Mouse (Mus musculus) hindbrain, embryonic 14.5 days (tissue): ENCODE measurements at regions not wholly inside any gene's neighbourhood (a gene's known extent, or its start where the extent isn't known, plus 50 kb on each side); places are given as distances from the start of the nearest gene placed in this dataset.
A peak's percentile ranks its signal among the peaks of the same experiment; 100 is the strongest.

Experiments used
- ATAC-seq: fragments of 200-750 bp; cut with Nextera tagmentation; 2 replicates; pipeline ENCODE4 v1.8.0; 2017; ENCODE audit warnings: moderate number of reproducible peaks, mild to moderate bottlenecking, moderate TSS enrichment, moderate library complexity; ENCODE audit not compliant: low FRiP score
- DNase-seq: peaks from one replicate; pipeline ENCODE4 v3.0.0-alpha.2; 2015; ENCODE audit warnings: low spot score
- H3K27ac ChIP-seq: fragments of 300-500 bp; sonication (generic); 2 replicates; pipeline ENCODE4 v1.5.1; 2014; ENCODE audit warnings: mild to moderate bottlenecking, moderate library complexity
- H3K27me3 ChIP-seq: fragments of 300-500 bp; sonication (generic); 2 replicates; pipeline ENCODE4 v1.6.1; 2014; ENCODE audit warnings: mild to moderate bottlenecking, low read length, mixed read lengths; ENCODE audit not compliant: control insufficient read depth, insufficient read depth
- H3K36me3 ChIP-seq: fragments of 300-500 bp; sonication (generic); replicated peaks from 2 replicates; pipeline ENCODE4 v1.6.1; 2014; ENCODE audit not compliant: control insufficient read depth, insufficient read depth
- H3K4me1 ChIP-seq: fragments of 300-500 bp; sonication (generic); replicated peaks from 2 replicates; pipeline ENCODE4 v1.6.1; 2014; ENCODE audit warnings: antibody characterized with exemption, low read length, mixed read lengths; ENCODE audit not compliant: control insufficient read depth, insufficient read depth
- H3K4me2 ChIP-seq: fragments of 300-500 bp; sonication (generic); replicated peaks from 2 replicates; pipeline ENCODE4 v1.6.1; 2014; ENCODE audit warnings: mild to moderate bottlenecking, moderate library complexity
- H3K4me3 ChIP-seq: fragments of 300-500 bp; sonication (generic); replicated peaks from 2 replicates; pipeline ENCODE4 v1.5.1; 2014; ENCODE audit warnings: mild to moderate bottlenecking, low read length
- H3K9ac ChIP-seq: fragments of 300-500 bp; sonication (generic); 2 replicates; pipeline ENCODE4 v1.6.1; 2014
- H3K9me3 ChIP-seq: fragments of 300-500 bp; sonication (generic); 2 replicates; pipeline ENCODE4 v1.6.1; 2016; ENCODE audit warnings: low read length; ENCODE audit not compliant: control insufficient read depth
- WGBS: fragments of 180-500 bp; shearing (Covaris S2); extraction: QIAGEN DNeasy Blood & Tissue Kit; methylation state at CpG from one replicate; pipeline ENCODE4 v1.1.7; 2014; 5-methylcytosine and 5-hydroxymethylcytosine counted together

GRCm38 (mm10) chr10:37434229-37434628, 295.5 kb upstream of the Marcks start:
- Histone ChIP-seq H3K27me3 (no peaks in the 10 kb centered on the region), H3K27ac (no peak overlapping the region; the same call in 1 of the 2 replicates), H3K4me1 (peaks cover 3% of the 10 kb centered on the region), H3K9ac (no peak overlapping the region), H3K9me3 (no peaks in the 10 kb centered on the region), H3K4me2 (no peak overlapping the region), H3K36me3 (no peaks in the 10 kb centered on the region), H3K4me3 (no peak overlapping the region)
- WGBS = 62% methylated on average over 5 of the region's 5 CpGs
- no peak for DNase-seq
- ATAC-seq = 0 out of 2 replicates have a peak, but pooled peaks have one; percentile 37

DNA sequence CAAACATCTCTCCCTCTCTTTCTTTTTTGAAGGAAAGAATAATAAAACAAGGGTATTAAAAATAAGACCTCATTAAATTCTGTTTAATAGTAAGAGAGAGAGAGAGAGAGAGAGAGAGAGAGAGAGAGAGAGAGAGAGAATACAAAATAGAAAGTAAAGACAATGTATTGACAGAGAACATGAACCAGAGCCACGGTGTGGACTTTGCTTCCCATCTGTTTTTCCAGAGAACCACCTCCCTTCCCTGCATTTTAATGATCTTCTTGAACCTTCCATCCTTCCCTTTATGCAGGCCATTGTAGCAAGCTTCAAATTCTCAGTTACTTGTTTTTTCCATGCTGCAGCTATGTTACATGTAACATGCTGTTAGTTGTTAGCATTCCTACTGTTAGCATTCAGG, 284.3 kb upstream of the Marcks start:
- WGBS = 61% methylated on average over 1 of the region's 1 CpGs
- H3K9ac ChIP-seq = no peak overlapping the region
- H3K27ac ChIP-seq = no peak overlapping the region
- peaks cover 5% of the 10 kb centered on the region; the same call in 1 of the 2 replicates for H3K4me1 ChIP-seq
- no peak overlapping the region for H3K4me3 ChIP-seq
- no peak for DNase-seq
- no peaks in the 10 kb centered on the region for H3K36me3 ChIP-seq
- no peak for ATAC-seq
- H3K27me3 ChIP-seq = no peaks in the 10 kb centered on the region
- H3K9me3 ChIP-seq = no peaks in the 10 kb centered on the region
- no peak overlapping the region for H3K4me2 ChIP-seq

DNA sequence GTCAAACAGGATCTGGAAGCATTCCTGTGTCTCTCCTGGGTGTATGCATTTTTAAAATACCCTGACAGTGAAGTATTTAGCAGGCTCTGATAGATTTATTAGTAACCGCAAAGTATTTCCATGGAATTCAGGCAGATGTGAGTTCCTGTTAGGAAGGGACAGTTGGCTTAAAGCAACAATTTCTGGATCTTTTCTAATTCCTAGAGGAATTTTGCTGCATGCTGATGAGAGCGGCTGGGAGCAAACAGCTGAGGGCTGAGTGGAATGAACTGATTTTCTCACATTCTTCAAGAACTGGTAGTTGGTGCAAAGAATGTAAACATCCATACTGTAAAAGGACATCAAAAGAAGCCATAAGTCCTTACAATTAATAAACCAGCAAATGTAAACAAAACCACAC, 283.9 kb upstream of the Marcks start:
- Histone ChIP-seq H3K9me3 (no peaks in the 10 kb centered on the region), H3K36me3 (no peaks in the 10 kb centered on the region), H3K27me3 (no peaks in the 10 kb centered on the region), H3K9ac (no peak overlapping the region), H3K4me3 (no peak overlapping the region), H3K4me1 (peaks cover 5% of the 10 kb centered on the region; the same call in 1 of the 2 replicates), H3K27ac (no peak overlapping the region), H3K4me2 (no peak overlapping the region)
- 64% methylated on average over 2 of the region's 2 CpGs for WGBS
- no peak for DNase-seq
- no peak for ATAC-seq

- no peak for ATAC-seq
- no peak overlapping the region for H3K27ac ChIP-seq
- H3K4me2 ChIP-seq = no peak overlapping the region
- H3K36me3 ChIP-seq = no peaks in the 10 kb centered on the region
- H3K4me1 ChIP-seq = no peaks in the 10 kb centered on the region
- no peak overlapping the region for H3K4me3 ChIP-seq
- WGBS = 69% methylated on average over 1 of the region's 1 CpGs
- no peak overlapping the region for H3K9ac ChIP-seq
- H3K27me3 ChIP-seq = no peaks in the 10 kb centered on the region
- H3K9me3 ChIP-seq = no peaks in the 10 kb centered on the region
- DNase-seq = no peak
These were observed 277.6 kb upstream of the Marcks start for GRCm38 (mm10) chr10:37416321-37416720.

- no peak overlapping the region for H3K9ac ChIP-seq
- no peaks in the 10 kb centered on the region for H3K9me3 ChIP-seq
- H3K36me3 ChIP-seq = no peaks in the 10 kb centered on the region
- DNase-seq = no peak
- no peaks in the 10 kb centered on the region for H3K4me1 ChIP-seq
- no peak overlapping the region for H3K27ac ChIP-seq
- WGBS = 59% methylated on average over 1 of the region's 1 CpGs
- H3K4me2 ChIP-seq = no peak overlapping the region
- H3K27me3 ChIP-seq = no peaks in the 10 kb centered on the region
- no peak overlapping the region for H3K4me3 ChIP-seq
- no peak for ATAC-seq
These were observed 273.7 kb upstream of the Marcks start for GRCm38 (mm10) chr10:37412401-37412800.

DNA sequence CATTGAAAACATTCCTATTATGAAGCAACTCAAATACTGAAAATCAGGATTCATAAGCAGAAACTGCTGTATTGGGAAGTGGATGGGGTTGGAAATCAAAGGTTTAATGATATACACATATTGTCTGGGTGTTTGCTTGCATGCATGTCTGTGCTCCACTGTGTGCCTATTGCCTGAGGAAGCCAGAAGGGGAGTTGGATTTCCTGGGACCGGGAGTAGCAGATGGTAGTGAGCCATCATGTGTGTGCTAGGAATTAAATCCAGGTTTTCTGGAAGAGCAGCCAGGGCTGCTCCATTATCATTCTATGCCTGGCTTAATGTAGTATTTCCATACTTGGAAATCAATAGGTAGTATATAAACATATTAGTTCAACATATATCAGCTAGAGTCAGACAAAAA, 271.0 kb upstream of the Marcks start:
- WGBS = 43% methylated on average over 1 of the region's 1 CpGs
- H3K4me1 ChIP-seq = no peaks in the 10 kb centered on the region
- no peaks in the 10 kb centered on the region for H3K36me3 ChIP-seq
- no peaks in the 10 kb centered on the region for H3K27me3 ChIP-seq
- H3K4me2 ChIP-seq = no peak overlapping the region
- H3K9me3 ChIP-seq = no peaks in the 10 kb centered on the region
- no peak overlapping the region for H3K4me3 ChIP-seq
- ATAC-seq (no peak), DNase-seq (no peak)
- no peak overlapping the region for H3K27ac ChIP-seq
- no peak overlapping the region for H3K9ac ChIP-seq

GRCm38 (mm10) chr10:37407487-37407886, 268.8 kb upstream of the Marcks start:
- Histone ChIP-seq H3K4me1 (no peaks in the 10 kb centered on the region), H3K9me3 (no peaks in the 10 kb centered on the region), H3K27ac (no peak overlapping the region), H3K36me3 (no peaks in the 10 kb centered on the region), H3K27me3 (no peaks in the 10 kb centered on the region), H3K4me2 (no peak overlapping the region), H3K4me3 (no peak overlapping the region), H3K9ac (no peak overlapping the region)
- DNase-seq = no peak
- 93% methylated on average over 2 of the region's 2 CpGs for WGBS
- ATAC-seq = no peak

DNA sequence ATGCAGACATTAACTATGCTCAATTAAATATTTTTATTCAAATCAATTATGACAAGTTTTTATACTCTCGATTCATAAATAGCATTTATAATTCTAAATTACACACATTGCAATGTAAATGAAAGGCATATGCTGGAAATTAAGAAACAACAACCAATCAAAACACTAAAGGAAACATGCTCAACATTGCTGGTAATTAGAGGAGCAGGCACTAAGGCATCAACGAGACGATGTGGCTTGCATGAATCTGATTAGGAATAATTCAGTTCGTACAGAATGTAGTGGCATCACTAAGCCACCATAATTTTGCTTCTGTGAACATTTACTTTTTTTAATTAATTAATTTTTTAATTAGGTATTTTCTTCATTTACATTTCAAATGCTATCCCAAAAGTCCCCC, 266.2 kb upstream of the Marcks start:
- peaks cover 10% of the 10 kb centered on the region; the same call in 1 of the 2 replicates for H3K4me1 ChIP-seq
- H3K9ac ChIP-seq = no peak overlapping the region
- no peaks in the 10 kb centered on the region for H3K9me3 ChIP-seq
- ATAC-seq (no peak), DNase-seq (no peak)
- H3K4me2 ChIP-seq = no peak overlapping the region
- H3K36me3 ChIP-seq = no peaks in the 10 kb centered on the region
- no peak overlapping the region for H3K27ac ChIP-seq
- H3K27me3 ChIP-seq = no peaks in the 10 kb centered on the region
- H3K4me3 ChIP-seq = no peak overlapping the region
- WGBS = 80% methylated on average over 4 of the region's 4 CpGs

- no peak for DNase-seq
- peaks cover 11% of the 10 kb centered on the region; the same call in 1 of the 2 replicates for H3K4me1 ChIP-seq
These were observed 265.7 kb upstream of the Marcks start for GRCm38 (mm10) chr10:37404407-37404806.

GRCm38 (mm10) chr10:37402376-37402775, 263.7 kb upstream of the Marcks start:
- H3K36me3 ChIP-seq = no peaks in the 10 kb centered on the region
- no peak overlapping the region for H3K9ac ChIP-seq
- no peak overlapping the region for H3K27ac ChIP-seq
- peaks cover 16% of the 10 kb centered on the region for H3K4me1 ChIP-seq
- ATAC-seq = no peak
- H3K9me3 ChIP-seq = no peaks in the 10 kb centered on the region
- no peak overlapping the region for H3K4me2 ChIP-seq
- 91% methylated on average over 1 of the region's 1 CpGs for WGBS
- DNase-seq = no peak
- H3K27me3 ChIP-seq = no peaks in the 10 kb centered on the region
- no peak overlapping the region for H3K4me3 ChIP-seq

More at GRCm38 (mm10) chr10:37404407-37404806, 265.7 kb upstream of the Marcks start:
- H3K9me3 ChIP-seq = no peaks in the 10 kb centered on the region
- H3K36me3 ChIP-seq = no peaks in the 10 kb centered on the region
- H3K27ac ChIP-seq = no peak overlapping the region
- H3K27me3 ChIP-seq = no peaks in the 10 kb centered on the region
- no peak overlapping the region for H3K4me3 ChIP-seq
- no peak overlapping the region for H3K4me2 ChIP-seq
- no peak overlapping the region for H3K9ac ChIP-seq
- no peak for ATAC-seq
